Comparison of ENCODE assay signal across 8 mouse cellular contexts in genomic region chr16:92158021-92158455, GRCm38 (mm10).
DNase-seq lines count a peak whose midpoint lies in the region; ATAC-seq and TF ChIP-seq lines count a peak whose summit lies in the region.

No protein-coding gene starts in this region.

- H3K27me3 ChIP-seq in liver, embryonic 14.5 days (ENCODE audit: control insufficient read depth, insufficient read depth, low read length) = peaks cover 4% of the 10 kb centered on the region; the same call in 1 of the 2 replicates

- peak; percentile 23 to 50 for DNase-seq in heart, adult 18-20 months
- no peak for DNase-seq in heart, postnatal 25 days (ENCODE audit: low spot score)
- peak; percentile 7 to 13 for DNase-seq in heart, postnatal 36 days
- DNase-seq in layer of hippocampus, adult 11-12 months (ENCODE audit: low spot score) = peak; percentile 59
- peak in 1 of 3 experiments; percentile 4 for DNase-seq in liver, embryonic 14.5 days (ENCODE audit: low read depth in 3 of 3, low spot score in 3 of 3)
- DNase-seq in spleen, postnatal 10 days (ENCODE audit: low spot score in 2 of 2) = no peak

- peak overlapping the region; percentile 50 for H3K4me2 ChIP-seq in liver, embryonic 14.5 days (ENCODE audit: low read depth)

- H3K36me3 ChIP-seq in liver, embryonic 14.5 days (replicated peaks; ENCODE audit: control insufficient read depth, insufficient read depth, low read depth) = no peaks in the 10 kb centered on the region

- intact Hi-C loops in heart, postnatal 25 days (cut with DNase I) = no loop called here
- intact Hi-C loops in heart, postnatal 36 days (cut with DNase I) = loop anchor here (5.0 kb wide), 1 partner anchor 221 kb away; no protein-coding TSS in a partner anchor

- 10% methylated on average over 14 of the region's 14 CpGs for WGBS in liver, embryonic 14.5 days (ENCODE audit: insufficient replicate concordance)
- 3% methylated on average over 14 of the region's 14 CpGs for WGBS in olfactory bulb, adult 2 months

- no peak overlapping the region for H3K9ac ChIP-seq in liver, embryonic 14.5 days (replicated peaks)

- peak overlapping the region; percentile 31 for H3K4me3 ChIP-seq in embryonic fibroblast, embryonic 13.5 days (ENCODE audit: insufficient read depth, low read length)
- H3K4me3 ChIP-seq in liver, embryonic 14.5 days (ENCODE audit: insufficient read depth in 1 of 2, low read depth in 2 of 2, low read length in 2 of 2) = peak overlapping the region in 1 of 2 experiments; percentile 25; a peak in 1 of 4 replicates
- H3K4me3 ChIP-seq in olfactory bulb, adult 2 months (ENCODE audit: insufficient read depth, low read depth, low read length) = peak overlapping the region; percentile 59

- TF ChIP-seq EP300 in liver, embryonic 14.5 days (IDR thresholded peaks at IDR 0.05; ENCODE audit: low read depth) = no peak

- peaks cover 5% of the 10 kb centered on the region; the same call in 1 of the 2 replicates for H3K4me1 ChIP-seq in embryonic fibroblast, embryonic 13.5 days (ENCODE audit: control insufficient read depth, insufficient read depth, low read length)
- H3K4me1 ChIP-seq in liver, embryonic 14.5 days (replicated peaks; ENCODE audit: control insufficient read depth in 2 of 2, insufficient read depth in 2 of 2, low read length in 1 of 2) = no peaks in the 10 kb centered on the region
- peaks cover 11% of the 10 kb centered on the region for H3K4me1 ChIP-seq in olfactory bulb, adult 2 months (ENCODE audit: control insufficient read depth, insufficient read depth, low read length)

- no peak overlapping the region for H3K27ac ChIP-seq in embryonic fibroblast, embryonic 13.5 days (ENCODE audit: insufficient read depth, low read length)
- H3K27ac ChIP-seq in liver, embryonic 14.5 days = no peak overlapping the region; the same call in 1 of the 2 replicates
- peak overlapping the region; percentile 65; the same call in 1 of the 2 replicates for H3K27ac ChIP-seq in olfactory bulb, adult 2 months (ENCODE audit: insufficient read depth, low read depth, low read length)

- H3K9me3 ChIP-seq in liver, embryonic 14.5 days (ENCODE audit: control insufficient read depth, low read length) = no peaks in the 10 kb centered on the region

- peak; percentile 45; the same call in 1 of the 2 replicates for ATAC-seq in liver, embryonic 14.5 days (ENCODE audit: insufficient read depth)

- no peak for TF ChIP-seq POLR2A in embryonic fibroblast, embryonic 13.5 days (IDR thresholded peaks at IDR 0.05; ENCODE audit: low read depth, low read length)
- TF ChIP-seq POLR2A in olfactory bulb, adult 2 months (IDR thresholded peaks at IDR 0.05; ENCODE audit: insufficient read depth, low read depth, low read length) = no peak

- TF ChIP-seq CTCF in embryonic fibroblast, embryonic 13.5 days (IDR thresholded peaks at IDR 0.05; ENCODE audit: borderline replicate concordance, insufficient read depth, low read length) = no peak
- TF ChIP-seq CTCF in liver, embryonic 14.5 days (IDR thresholded peaks at IDR 0.05; ENCODE audit: low read depth) = no peak
- TF ChIP-seq CTCF in olfactory bulb, adult 2 months (IDR thresholded peaks at IDR 0.05; ENCODE audit: insufficient read depth, low read depth, low read length) = no peak

Comparison
In these comparisons a context has a peak if more than half of its experiments do, and no peak if none do; other contexts are left out.
1. DNase-seq: peak in heart, adult 18-20 months (2 of 2), heart, postnatal 36 days (2 of 2) and layer of hippocampus, adult 11-12 months (single experiment); none in heart, postnatal 25 days (single experiment) and spleen, postnatal 10 days (0 of 2).